Mouse (Mus musculus) heart, postnatal 14 days (tissue): ENCODE measurements at regions not wholly inside any gene's neighbourhood (a gene's known extent, or its start where the extent isn't known, plus 50 kb on each side); places are given as distances from the start of the nearest gene placed in this dataset.

Experiments used
- DNase-seq, 2 experiments: peaks; one replicate each; pipeline ENCODE4 v3.0.0; 2021 to 2022
- intact Hi-C: fragments of 180-260 bp; cut with DNase I; formaldehyde crosslinking; loops from one replicate; pipeline ENCODE4 v1.15.1; 2025

DNA sequence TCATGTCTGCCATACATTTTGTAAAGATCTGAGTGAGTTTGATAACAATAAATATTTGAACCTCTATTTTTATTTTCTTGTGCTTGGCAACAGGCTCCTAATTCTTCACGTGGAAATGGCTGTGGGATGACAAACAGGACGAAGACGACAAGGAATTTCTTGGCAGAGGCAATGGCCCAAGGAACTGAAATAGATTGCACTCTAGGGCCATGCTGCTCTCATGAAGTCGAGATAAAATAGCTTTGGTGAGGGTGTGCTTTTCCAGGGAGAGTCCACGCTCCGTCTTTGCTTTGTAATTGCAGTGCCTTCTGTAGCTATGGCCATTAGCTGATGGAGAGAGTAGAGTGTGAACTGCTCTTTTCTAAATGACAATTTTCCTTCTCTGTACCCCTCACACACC, 50.9 kb upstream of the 1810046K07Rik start:
- DNase-seq = no peak
- intact Hi-C loops = no loop called here

DNA sequence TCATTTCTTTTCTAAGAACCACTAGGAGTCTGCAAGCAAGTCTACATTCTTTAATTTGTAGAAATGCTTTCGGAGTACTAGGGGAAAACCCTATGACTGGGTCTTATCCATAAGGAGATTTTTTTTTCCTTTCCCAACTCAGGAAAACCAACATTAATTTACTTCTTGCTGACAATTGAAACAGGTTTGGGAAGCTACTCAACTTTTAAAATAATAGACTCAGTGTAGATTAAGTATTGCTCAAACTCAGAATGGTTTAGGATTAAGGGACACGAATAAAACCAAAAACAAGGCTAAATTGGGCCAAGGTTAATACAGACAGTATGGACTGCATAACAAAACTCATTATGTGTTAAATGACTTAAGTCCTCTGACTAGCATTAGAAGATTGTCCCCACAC, 65.2 kb upstream of the 1810046K07Rik start:
- intact Hi-C loops = loop anchor here (10.0 kb wide), 1 partner anchor 241 kb away; no protein-coding TSS in a partner anchor
- DNase-seq = no peak

DNA sequence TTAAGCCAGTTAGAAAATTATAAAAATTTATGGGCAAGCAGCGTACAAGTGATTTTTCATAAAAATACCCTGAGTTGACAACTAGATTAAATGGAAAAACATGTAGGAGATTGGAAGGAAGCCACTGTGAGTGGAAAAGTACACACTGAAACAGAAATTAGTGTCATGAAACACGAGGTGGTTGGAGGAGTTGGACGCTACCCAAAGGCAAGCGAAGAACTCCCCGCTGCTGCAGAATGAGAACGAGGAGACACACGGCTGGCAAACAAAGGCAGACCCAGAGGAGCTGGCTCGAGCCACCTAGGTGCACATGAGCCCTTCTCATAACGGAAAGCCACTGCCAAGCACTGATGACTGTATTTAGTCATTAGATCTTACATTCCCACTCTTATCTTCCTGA, 65.7 kb upstream of the 1810046K07Rik start:
- DNase-seq = peak; percentile 42 to 46
- intact Hi-C loops = loop anchor here (10.0 kb wide), 1 partner anchor 240 kb away; no protein-coding TSS in a partner anchor

DNA sequence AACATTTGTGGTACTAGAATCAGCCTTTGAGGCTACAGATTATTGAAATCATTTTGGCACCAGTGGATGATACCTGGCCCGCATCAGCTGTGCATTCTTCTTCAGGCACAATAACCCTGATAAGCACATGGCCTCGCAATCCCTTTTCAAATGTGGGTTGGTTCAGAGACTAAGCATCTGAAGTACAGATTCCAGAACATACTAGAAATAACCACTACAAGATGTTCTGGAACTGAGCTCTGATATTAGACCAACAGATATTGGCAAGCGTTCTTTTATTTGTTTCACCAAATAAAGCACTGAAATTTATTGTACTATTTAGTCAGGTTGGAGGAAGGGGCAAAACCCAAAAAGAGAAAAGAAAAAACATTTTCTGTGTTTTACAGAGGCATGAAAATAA, 68.1 kb upstream of the 1810046K07Rik start:
- intact Hi-C loops = loop anchor here (10.0 kb wide), 1 partner anchor 238 kb away; no protein-coding TSS in a partner anchor
- DNase-seq = no peak

DNA sequence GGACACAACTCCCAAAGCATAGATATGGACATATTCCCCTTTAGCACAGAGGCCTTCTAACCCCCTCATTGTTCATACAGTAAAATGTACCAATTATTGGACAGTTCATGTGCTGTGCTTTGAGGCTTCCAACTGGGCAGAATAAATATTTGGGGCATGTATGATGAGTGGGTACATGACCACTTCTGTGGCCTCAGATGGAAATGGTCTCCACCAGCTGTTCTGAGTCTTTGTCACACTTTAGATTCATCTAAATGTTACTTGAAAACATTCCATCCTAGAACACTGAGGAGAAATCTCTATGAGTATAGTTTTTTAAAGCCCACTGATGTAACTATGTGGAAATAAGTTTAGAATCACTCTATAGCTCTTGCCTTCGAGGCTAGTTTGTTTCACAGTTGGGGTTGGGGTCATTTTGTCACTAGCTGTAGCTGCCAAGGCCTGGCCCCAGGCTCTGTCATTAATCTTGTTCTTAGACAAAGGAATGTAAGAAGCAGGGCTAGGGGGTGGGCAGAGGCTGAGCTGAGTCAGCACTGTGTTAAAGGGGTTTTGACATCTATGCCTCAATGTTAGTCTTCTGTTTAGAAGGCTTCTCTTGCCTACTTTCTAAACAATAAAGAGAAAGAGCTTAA, 69.0 kb upstream of the 1810046K07Rik start:
- DNase-seq = no peak
- intact Hi-C loops = loop anchor here (10.0 kb wide), 1 partner anchor 237 kb away; no protein-coding TSS in a partner anchor

DNA sequence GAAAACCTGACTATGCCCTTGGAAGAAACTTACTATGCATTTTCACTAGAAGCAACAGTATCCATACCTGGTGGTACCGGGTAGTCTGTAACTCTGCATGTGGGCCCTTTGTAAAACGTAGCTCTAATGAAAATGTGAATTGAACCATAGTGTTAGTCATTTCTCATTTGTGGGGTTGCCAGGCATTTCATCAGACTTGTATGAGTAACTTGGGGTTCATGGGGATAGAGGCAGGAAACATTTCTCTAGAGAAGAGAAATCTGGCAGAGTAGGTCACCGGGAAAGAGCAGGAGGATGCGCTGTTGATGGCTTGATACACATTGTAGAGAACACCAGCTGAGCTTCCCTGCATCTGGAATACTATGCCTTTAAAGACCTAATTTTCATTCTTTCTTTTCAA, 70.2 kb upstream of the 1810046K07Rik start:
- DNase-seq = no peak

DNA sequence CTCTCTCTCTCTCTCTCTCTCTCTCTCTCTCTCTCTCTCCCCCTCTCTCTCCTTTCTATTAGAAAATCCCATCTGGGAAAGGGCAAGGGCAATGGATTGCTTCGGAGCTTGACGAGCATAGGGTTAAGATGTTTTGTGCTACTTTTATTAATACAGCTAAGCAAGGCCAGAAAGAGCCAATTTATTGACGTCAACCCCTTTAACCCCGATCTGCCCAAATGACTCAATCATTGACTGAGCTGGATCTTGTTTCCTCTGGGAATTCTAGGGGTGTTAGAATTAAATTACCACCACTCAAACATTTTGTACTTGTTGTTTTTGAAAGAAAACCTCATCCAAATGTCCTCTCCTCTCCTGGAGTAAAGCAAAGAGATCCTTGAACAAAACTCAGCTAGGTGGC, 70.6 kb upstream of the 1810046K07Rik start:
- intact Hi-C loops = loop anchor here (10.0 kb wide), 1 partner anchor 235 kb away; no protein-coding TSS in a partner anchor
- no peak for DNase-seq

More for the DNA sequence above, 70.2 kb upstream of the 1810046K07Rik start:
- intact Hi-C loops = loop anchor here (10.0 kb wide), 1 partner anchor 236 kb away; no protein-coding TSS in a partner anchor

DNA sequence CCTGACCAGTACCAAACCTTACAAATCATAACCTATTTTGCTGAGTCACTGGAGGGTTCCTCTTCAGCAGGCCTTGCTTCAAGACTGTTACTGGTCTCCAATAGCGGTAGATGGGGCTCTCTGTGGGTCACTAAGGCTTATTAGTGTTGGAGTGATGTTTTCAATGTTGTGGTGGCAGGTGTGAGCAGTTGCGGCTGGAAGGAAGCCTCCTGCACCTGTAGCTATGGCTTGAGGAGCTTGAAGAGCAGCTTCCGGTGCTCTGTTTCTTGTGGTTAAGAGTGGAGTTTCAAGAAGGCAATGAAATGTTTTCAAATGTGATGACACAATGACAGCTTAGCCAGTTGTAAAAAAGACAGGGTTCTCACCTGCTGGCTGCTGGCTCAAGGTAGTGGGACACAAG, 73.1 kb upstream of the 1810046K07Rik start:
- intact Hi-C loops = no loop called here
- no peak for DNase-seq

DNA sequence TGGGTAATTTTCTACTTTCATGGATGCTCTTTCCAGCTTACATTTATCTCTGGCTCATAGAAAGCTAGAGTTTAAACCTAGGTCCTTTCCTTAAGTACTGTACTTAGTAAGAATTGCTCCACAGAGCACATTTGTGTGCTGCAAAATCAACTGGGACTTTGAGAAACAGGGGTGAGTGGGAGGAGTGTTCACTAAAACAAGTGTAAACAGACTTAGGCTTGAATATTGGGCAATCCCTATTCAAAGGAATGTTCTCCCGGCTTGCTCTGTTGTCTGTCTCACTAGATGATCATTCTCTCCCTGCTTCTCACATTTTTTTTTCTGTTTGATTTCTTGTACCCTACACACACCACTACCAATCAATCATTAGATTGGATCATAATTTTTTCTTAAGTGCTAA, 79.3 kb upstream of the 1810046K07Rik start:
- intact Hi-C loops = no loop called here
- no peak for DNase-seq

DNA sequence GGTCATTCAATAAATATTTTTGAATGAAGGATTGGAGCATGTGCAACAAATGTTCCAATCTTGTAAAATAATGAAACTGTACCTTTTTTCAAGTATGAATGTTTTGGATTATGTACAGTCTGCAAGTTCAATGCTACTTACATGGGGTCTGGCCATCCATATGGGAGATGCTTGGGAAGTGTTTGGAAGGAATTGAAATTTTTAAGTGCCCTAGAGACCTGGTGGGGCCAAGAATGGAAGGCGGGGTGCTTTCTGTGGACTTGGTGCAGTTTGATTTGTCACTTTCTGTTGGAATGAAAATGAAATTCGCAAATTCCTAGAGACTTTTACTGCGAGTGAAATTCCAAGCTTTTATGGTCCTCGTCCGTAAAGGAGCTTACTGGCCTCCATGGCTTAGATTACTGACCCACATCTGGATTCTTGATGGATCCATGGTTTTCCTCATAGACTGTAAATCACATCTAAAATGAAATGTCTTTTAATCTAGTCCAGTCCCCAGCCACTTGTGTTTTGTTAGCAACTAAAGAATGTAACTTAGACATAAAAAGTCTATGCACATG, 90.3 kb upstream of the 1810046K07Rik start:
- DNase-seq = no peak
- intact Hi-C loops = no loop called here

DNA sequence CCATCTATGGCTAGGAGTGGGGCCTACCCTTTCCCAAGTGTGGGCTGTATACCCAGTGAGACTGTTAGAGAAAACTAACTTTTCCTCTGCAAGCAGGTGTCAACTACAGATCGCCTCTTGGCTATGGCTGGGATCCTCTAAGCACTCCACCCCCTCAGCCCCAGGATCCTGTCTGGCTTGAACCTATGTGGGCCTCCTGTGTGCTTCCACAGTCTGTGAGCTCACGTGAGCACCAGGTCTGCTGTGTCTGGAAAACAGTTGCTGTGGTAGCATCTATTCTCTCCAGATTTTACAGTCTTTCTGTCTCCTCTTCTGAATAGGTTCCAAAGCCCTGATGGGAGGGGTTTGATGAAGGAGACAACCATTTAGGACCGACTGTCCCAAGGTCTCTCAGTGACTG, 93.8 kb upstream of the 1810046K07Rik start:
- intact Hi-C loops = no loop called here
- DNase-seq = no peak

DNA sequence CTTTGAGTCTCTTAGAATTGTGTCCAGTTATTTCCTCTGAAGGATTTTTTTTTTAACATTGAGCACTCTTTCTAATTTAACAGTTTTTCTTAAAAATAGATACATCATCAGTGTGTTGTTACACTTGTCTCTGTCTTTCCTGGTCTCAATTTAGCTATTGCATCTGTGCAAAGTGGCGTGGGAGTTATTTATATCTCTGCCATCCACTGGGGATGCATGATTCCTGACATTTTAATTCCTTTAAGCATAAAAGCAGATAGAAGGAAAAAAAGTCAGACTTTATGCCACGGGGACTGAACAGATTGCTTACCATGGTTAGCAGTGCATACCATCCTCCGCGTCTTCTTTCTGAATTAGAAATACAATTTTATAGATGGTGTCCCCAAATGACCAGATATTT, 94.6 kb upstream of the 1810046K07Rik start:
- intact Hi-C loops = no loop called here
- no peak for DNase-seq

DNA sequence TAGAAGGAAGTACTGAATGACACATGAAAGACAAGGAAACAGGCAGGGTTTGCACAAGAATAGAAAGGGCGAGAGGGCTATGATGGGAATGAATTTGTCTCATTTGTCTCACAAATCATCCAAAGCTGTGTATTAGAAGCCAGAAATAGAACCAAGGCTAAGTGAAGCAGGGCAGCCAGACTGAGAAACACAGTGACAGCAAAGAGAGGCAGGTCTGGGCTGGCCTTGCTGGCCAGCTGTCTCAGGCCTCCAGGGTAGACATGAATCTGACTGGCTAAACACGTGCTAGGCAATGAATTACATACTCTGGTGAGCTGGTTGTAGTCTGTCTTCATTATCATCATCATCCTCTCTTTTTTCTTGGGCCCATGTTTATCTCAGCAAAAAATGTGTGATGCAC, 101.7 kb upstream of the 1810046K07Rik start:
- intact Hi-C loops = no loop called here
- no peak for DNase-seq

DNA sequence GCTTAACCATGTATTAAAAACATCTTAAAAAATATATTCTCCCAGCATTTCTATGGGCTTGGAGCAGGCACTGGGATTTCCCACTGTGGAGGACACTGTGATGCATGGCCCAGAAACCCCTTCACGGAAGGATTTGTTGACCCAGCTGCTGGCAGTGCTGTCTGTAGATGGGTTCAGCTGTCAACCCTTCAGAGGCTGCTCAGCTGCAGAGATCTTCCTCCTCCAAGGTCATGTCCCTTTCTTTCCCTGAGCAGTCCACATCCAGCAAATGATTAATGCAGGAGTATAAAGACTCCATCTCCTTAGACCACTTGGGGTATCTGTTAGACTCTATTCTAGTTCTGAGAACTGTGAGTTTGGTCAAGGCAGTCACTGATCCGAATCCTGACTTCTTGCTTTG, 108.4 kb upstream of the 1810046K07Rik start:
- DNase-seq = no peak
- intact Hi-C loops = no loop called here

DNA sequence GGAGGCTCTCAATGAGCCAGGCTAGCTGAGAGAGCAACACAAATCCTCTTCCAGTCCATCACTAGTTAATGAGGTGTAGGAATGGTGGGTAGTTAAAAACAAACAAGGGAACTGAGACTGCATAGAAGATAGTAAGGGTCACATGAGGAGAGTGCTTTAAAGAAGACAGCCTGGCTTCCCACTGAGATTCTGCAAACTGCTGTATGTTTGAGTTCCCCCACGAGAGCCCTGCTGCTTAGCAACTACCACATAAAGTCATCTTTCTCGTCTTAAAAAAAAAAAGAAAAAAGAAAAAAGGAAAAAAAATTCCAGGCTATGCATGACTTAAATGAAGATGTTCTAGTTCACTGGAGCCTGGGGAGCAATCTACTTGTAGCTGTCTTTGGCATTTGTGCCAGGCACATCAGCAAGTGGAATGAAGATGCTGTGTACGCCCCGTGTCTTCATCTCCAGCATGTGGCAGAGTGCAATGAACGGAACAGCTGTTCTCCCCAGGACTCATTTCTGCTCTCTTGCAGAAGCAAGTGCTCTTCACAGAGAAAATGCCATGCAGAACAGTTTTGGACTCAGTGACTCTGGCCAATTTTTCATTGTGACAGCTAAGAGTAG, 113.2 kb upstream of the 1810046K07Rik start:
- intact Hi-C loops = no loop called here
- DNase-seq = no peak

DNA sequence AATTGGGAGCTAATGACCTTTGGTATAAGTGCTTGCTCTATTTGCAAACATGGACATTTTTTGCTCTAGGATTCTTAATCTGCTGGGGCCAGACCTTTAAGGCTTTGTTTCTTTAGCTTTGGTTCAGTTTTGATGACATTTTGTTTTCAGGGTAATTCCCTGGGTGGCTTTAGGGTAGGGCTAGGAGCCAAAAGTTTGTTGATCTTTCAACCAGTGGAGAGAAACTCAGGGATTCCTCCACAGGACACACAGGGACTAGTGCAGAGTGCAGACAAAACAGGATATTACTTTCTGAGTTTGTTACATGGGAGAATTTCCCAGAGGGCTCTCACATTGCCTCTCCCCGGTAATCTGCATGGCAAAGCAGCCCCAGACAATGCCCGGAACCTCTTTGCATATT, 127.0 kb upstream of the 1810046K07Rik start:
- intact Hi-C loops = no loop called here
- DNase-seq = no peak

DNA sequence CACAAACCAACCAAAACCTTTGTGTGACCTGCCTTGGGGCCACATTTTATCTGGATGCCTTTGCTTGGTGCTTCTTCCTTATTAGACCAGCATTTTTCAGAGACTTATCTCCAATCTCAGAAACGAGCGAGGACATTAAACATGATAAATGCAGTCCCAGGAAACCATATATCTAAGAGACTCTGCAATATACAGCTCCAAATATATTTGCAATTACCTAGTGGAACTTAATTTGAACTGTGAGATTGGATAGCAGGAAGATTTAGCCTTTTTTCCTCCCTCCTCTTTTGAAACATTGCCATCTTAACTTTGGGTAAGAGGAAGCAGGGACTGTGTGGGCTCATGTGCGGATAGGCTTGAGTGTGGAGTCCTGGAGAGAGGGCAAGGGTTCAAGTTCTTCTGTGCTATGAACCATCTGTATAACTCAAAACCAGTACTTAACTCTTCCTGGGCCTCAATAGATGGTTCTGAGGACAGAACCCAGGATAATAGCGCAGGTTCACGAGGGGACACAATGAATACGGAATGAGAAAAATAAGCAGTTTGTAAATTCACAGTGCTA, 133.8 kb upstream of the 1810046K07Rik start:
- no peak for DNase-seq
- intact Hi-C loops = no loop called here

DNA sequence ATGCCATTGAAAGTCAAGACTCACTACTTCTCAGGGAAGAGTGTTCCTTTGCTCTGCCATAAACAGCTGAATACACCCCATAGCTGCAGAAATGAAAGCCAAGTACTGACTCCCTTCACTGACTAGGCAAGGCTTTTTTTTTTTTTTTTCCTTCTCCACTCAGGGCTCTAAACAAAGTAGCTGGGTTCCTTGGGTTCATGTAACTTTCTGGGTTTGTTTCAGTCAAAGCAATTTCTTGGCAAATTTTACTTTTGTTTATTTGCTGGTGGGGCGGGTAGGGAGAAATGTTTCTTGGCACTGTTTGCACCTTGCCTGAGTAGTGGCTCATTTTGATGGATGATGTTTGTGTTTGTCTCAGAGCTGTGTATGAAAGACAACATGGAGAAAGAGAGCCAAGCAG, 141.3 kb upstream of the 1810046K07Rik start:
- intact Hi-C loops = no loop called here
- DNase-seq = no peak

DNA sequence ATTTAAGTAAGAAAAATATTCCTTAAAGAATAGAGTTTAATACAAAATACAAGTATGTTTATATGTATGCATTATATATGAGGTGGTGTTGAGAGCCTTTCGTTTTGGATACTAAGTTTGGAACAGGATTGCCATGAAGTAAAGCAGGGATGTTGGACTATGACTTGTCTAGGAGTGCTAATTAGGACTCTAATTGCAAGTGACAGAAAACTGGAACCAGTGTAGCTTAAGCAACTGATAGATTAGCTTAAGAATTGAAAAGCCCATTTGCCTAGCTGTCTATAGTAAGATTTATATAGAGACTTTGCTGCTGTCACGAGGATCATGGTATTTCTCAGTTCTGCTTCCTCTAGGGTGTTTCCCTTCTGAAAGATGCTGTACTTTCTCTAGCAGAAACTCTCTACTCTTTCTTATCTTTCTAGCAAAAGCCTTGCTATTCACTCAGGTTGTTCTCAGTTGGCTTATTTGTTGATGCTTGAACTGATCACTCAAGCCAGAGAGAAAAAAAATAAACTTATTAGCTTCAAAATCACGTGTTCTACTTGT, 147.9 kb upstream of the 1810046K07Rik start:
- intact Hi-C loops = no loop called here

DNA sequence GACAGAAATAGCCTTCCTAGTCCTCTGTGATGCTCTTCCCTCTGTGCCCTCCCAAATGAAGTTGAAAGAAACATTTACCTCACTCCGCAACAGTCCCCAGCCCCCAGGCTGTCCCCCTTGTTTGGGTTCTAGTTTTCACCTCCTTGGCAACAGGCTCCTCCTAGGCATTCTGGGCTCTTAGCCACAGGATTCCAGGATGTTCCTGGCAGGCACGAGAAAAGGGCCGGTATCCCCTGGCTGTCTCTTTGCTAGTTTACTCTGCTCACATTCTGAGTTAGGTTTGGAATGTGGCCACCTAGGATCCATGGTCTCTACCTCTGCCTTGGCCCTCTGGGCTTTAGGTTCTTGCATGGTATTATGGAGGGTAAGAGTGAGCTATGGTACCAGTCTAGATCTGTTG, 159.1 kb upstream of the 1810046K07Rik start:
- peak in 1 of 2 experiments; percentile 15 for DNase-seq
- intact Hi-C loops = no loop called here

More for the DNA sequence above, 147.9 kb upstream of the 1810046K07Rik start:
- no peak for DNase-seq

DNA sequence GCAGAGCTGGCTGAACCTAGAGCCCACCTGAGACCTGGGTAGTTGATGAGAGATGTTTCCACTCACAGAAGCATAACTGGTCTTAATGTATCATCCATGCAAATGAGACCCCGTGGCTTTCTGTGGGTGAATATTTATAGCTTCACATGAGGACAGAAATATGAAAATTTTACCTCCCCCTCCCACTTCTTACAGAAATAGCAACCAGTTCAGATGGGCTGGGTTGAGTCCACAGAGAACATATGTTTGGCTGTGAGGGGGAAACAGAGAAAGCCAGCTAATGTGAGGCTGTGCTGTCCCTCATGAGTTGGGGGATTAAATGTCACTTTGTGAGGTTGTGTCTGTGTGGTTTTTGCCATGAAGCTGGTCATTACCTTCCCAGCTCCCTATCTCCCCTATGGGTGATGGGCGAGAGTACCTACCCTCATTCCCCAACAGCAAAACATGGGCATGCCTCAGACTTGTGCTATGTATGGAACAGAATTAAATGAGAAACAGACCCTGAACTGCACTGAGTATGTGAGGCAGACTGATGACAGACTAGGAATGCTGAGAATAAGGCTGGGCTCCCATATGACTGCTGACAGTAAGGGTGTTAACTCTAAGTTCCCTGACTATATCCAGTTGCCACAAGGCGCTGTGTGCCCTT, 178.7 kb upstream of the 1810046K07Rik start:
- DNase-seq = no peak
- intact Hi-C loops = no loop called here
